Mouse (Mus musculus) lung, embryonic 16.5 days (tissue): ENCODE data around the gene Ppp2r2c. TPM values are rescaled to one million over a fixed set of nuclear protein-coding genes. Genes with fewer than 3 reads are reported as not detected.

Source experiments
- ATAC-seq: fragments of 200-750 bp; cut with Nextera tagmentation; 2 replicates; pipeline ENCODE4 v1.8.0; 2017; ENCODE audit warnings: low read depth, mild to moderate bottlenecking, moderate library complexity
- H3K27ac ChIP-seq: fragments of 300-500 bp; sonication (generic); 2 replicates; pipeline ENCODE4 v1.5.1; 2014; ENCODE audit warnings: mild to moderate bottlenecking, control low read depth, low read length
- H3K27me3 ChIP-seq: fragments of 300-500 bp; sonication (generic); 2 replicates; pipeline ENCODE4 v1.6.1; 2014; ENCODE audit warnings: low read depth, low read length, mixed read lengths; ENCODE audit not compliant: control insufficient read depth, insufficient read depth
- H3K36me3 ChIP-seq: fragments of 300-500 bp; sonication (generic); 2 replicates; pipeline ENCODE4 v1.6.1; 2014; ENCODE audit warnings: low read length; ENCODE audit not compliant: control insufficient read depth, insufficient read depth
- H3K4me1 ChIP-seq: fragments of 300-500 bp; sonication (generic); replicated peaks from 2 replicates; pipeline ENCODE4 v1.6.1; 2014; ENCODE audit warnings: low read length, mixed read lengths; ENCODE audit not compliant: control insufficient read depth, insufficient read depth
- H3K4me2 ChIP-seq: fragments of 300-500 bp; sonication (generic); 2 replicates; pipeline ENCODE4 v1.6.1; 2014; ENCODE audit warnings: low read depth, low read length, control low read depth
- H3K4me3 ChIP-seq: fragments of 300-500 bp; sonication (generic); 2 replicates; pipeline ENCODE4 v1.5.1; 2014; ENCODE audit warnings: mild to moderate bottlenecking, low read length, control low read depth
- H3K9ac ChIP-seq: fragments of 300-500 bp; sonication (generic); 2 replicates; pipeline ENCODE4 v1.6.1; 2014; ENCODE audit warnings: low read length, control low read depth
- H3K9me3 ChIP-seq: fragments of 300-500 bp; sonication (generic); 2 replicates; pipeline ENCODE4 v1.6.1; 2016; ENCODE audit warnings: low read length; ENCODE audit not compliant: control insufficient read depth
- WGBS: fragments of 180-500 bp; shearing (Covaris S2); extraction: QIAGEN DNeasy Blood & Tissue Kit; methylation state at CpG from one replicate; pipeline ENCODE4 v1.1.7; 2014; 5-methylcytosine and 5-hydroxymethylcytosine counted together
- polyA plus RNA-seq: library from polyadenylated mRNA; unstranded; fragments of >200 nt; fragmentation: Nextera tagmentation; extraction: Ambion mirVana; gene quantifications from 2 replicates; pipeline ENCODE4 v1.2.1, GENCODE M21; 2015

The Ppp2r2c gene
- polyA plus RNA-seq, 1 experiment from 2014 or later, result 0.10 TPM

GRCm38 (mm10) chr5:36945102-36945701, 76.9 kb downstream of the Ppp2r2c start:
- WGBS, result 37% methylated on average over 8 of the region's 8 CpGs
- ATAC-seq, result no peak
- no peak overlapping the region for H3K4me2 ChIP-seq
- H3K27ac ChIP-seq, result no peak overlapping the region
- H3K4me1 ChIP-seq, result no peaks in the 10 kb centered on the region
- no peaks in the 10 kb centered on the region for H3K27me3 ChIP-seq
- H3K9me3 ChIP-seq, result no peaks in the 10 kb centered on the region
- H3K9ac ChIP-seq, result no peak overlapping the region
- H3K36me3 ChIP-seq, result no peaks in the 10 kb centered on the region
- H3K4me3 ChIP-seq, result no peak overlapping the region

- no peak overlapping the region for H3K9ac ChIP-seq
- no peaks in the 10 kb centered on the region for H3K4me1 ChIP-seq
- ATAC-seq, result no peak
- no peaks in the 10 kb centered on the region for H3K36me3 ChIP-seq
- H3K27ac ChIP-seq, result no peak overlapping the region
- 63% methylated on average over 2 of the region's 2 CpGs for WGBS
- no peaks in the 10 kb centered on the region for H3K27me3 ChIP-seq
- no peaks in the 10 kb centered on the region for H3K9me3 ChIP-seq
- no peak overlapping the region for H3K4me2 ChIP-seq
- H3K4me3 ChIP-seq, result no peak overlapping the region
Observed at GRCm38 (mm10) chr5:36945713-36946112, 77.4 kb downstream of the Ppp2r2c start.

DNA sequence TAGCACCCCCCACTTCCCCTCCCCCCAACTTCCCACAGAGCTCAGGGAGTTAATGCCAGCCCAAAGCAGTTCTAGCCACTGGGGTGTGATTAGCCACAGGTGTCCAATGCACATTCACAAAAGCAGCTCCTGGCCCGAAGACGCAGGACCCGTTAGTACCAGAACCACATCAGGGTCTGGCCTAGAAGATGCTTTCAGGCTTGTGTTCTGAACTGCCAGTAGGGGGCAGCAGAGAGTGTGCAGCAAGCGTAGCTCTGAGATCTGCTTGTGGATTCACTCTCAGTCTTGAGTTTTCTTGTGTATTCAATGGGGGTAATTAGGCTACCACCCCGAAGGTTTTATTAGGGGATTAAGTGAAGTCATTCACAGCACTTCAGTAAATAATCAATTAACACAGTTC, 78.1 kb downstream of the Ppp2r2c start:
- no peaks in the 10 kb centered on the region for H3K27me3 ChIP-seq
- ATAC-seq, result no peak
- H3K9me3 ChIP-seq, result no peaks in the 10 kb centered on the region
- 8% methylated on average over 5 of the region's 5 CpGs for WGBS
- no peak overlapping the region for H3K9ac ChIP-seq
- no peaks in the 10 kb centered on the region for H3K36me3 ChIP-seq
- H3K4me3 ChIP-seq, result no peak overlapping the region
- no peak overlapping the region for H3K27ac ChIP-seq
- no peaks in the 10 kb centered on the region for H3K4me1 ChIP-seq
- no peak overlapping the region for H3K4me2 ChIP-seq

GRCm38 (mm10) chr5:36948831-36949230, 80.5 kb downstream of the Ppp2r2c start:
- ATAC-seq, result no peak
- H3K27me3 ChIP-seq, result no peaks in the 10 kb centered on the region
- H3K4me1 ChIP-seq, result no peaks in the 10 kb centered on the region
- WGBS, result 6% methylated on average over 3 of the region's 3 CpGs
- H3K36me3 ChIP-seq, result no peaks in the 10 kb centered on the region
- no peak overlapping the region for H3K27ac ChIP-seq
- H3K4me3 ChIP-seq, result no peak overlapping the region
- H3K4me2 ChIP-seq, result no peak overlapping the region
- H3K9me3 ChIP-seq, result no peaks in the 10 kb centered on the region
- H3K9ac ChIP-seq, result no peak overlapping the region

GRCm38 (mm10) chr5:36950871-36951270, 82.6 kb downstream of the Ppp2r2c start:
- Histone ChIP-seq H3K9me3 (no peaks in the 10 kb centered on the region), H3K27ac (no peak overlapping the region), H3K4me3 (no peak overlapping the region), H3K27me3 (no peaks in the 10 kb centered on the region), H3K9ac (no peak overlapping the region), H3K4me2 (no peak overlapping the region), H3K36me3 (no peaks in the 10 kb centered on the region), H3K4me1 (no peaks in the 10 kb centered on the region)
- ATAC-seq, result no peak
- 43% methylated on average over 2 of the region's 2 CpGs for WGBS

DNA sequence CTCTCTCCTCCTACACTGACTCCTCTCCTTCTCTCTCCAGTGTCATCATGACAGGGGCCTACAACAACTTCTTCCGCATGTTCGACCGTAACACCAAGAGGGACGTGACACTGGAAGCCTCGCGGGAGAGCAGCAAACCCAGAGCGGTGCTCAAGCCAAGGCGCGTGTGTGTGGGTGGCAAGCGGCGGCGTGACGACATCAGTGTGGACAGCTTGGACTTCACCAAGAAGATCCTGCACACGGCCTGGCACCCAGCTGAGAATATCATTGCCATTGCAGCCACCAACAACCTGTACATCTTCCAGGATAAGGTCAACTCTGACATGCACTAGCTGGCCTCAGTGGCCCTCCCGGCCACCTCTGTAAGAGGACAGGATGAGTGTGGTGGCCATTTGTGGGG, 84.0 kb downstream of the Ppp2r2c start:
- 90% methylated on average over 15 of the region's 15 CpGs for WGBS
- Histone ChIP-seq H3K4me2 (no peak overlapping the region), H3K4me1 (no peaks in the 10 kb centered on the region), H3K36me3 (no peaks in the 10 kb centered on the region), H3K9ac (no peak overlapping the region), H3K27me3 (no peaks in the 10 kb centered on the region), H3K4me3 (no peak overlapping the region), H3K27ac (no peak overlapping the region), H3K9me3 (no peaks in the 10 kb centered on the region)
- ATAC-seq, result no peak

DNA sequence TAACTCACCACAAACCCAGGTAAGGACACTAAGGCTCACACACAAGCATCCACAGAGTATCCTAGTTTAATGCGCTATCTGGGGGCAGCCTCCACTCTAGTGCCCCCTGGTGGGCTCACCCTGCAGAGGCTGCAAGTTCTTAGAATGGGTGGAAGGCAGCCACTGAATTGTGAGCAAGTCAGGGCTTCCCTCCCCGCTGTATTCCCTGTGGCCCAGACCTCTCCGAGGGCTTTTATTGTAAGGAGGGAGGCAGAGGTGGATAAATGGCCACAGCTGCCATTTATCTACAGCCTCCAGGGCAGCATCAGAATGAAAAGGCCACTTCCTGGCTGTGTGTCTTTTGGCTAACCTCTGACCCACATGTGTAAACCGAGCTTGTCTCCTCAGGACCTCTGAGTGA, 87.1 kb downstream of the Ppp2r2c start:
- Histone ChIP-seq H3K4me3 (no peak overlapping the region), H3K36me3 (no peaks in the 10 kb centered on the region), H3K4me2 (no peak overlapping the region), H3K27ac (no peak overlapping the region), H3K9me3 (no peaks in the 10 kb centered on the region), H3K27me3 (no peaks in the 10 kb centered on the region), H3K4me1 (no peaks in the 10 kb centered on the region), H3K9ac (no peak overlapping the region)
- 17% methylated on average over 4 of the region's 4 CpGs for WGBS
- no peak for ATAC-seq

DNA sequence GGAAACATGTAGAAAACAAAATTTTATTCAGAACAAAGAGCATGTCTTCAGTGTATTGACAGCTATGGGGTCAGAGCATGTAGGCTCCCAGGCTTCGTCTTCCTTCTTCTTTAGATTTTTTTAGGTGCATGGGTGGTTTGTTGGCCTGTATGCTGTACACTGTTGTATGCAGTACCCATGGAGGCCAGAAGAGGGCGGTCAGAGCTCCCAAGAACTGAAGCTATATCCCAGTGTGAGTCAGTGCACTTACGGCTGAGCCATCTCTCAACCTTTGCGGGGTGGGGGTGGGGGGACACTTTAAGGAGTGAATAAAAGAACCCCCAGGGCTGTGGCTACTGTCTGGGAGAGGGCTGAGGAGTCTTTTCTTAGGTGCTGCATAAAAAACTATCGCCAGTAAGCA, 90.5 kb downstream of the Ppp2r2c start:
- Histone ChIP-seq H3K36me3 (no peaks in the 10 kb centered on the region), H3K4me3 (no peak overlapping the region), H3K4me2 (no peak overlapping the region), H3K27me3 (no peaks in the 10 kb centered on the region), H3K9me3 (no peaks in the 10 kb centered on the region), H3K4me1 (no peaks in the 10 kb centered on the region), H3K9ac (no peak overlapping the region), H3K27ac (no peak overlapping the region)
- no peak for ATAC-seq
- WGBS, result 24% methylated on average over 5 of the region's 5 CpGs

DNA sequence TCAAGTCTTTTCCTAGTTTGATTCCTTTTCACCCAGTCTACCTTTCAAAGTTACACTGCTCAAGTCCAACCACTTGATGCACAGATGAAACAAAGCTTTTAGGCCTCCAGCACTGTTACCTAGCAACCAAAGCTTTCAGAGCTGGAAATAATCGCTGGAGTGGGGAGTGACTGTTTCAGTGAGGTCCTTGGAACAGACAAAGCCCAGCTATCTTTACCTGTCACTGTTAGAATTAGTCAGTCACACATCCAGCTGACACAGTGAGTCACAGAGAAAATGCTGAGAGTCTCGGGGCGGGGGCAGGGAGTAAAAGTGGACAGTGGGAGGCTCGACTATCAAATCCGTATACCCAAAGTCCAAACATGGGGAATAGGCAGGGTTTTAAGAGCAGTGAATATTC, 92.2 kb downstream of the Ppp2r2c start:
- no peak overlapping the region for H3K27ac ChIP-seq
- 32% methylated on average over 5 of the region's 5 CpGs for WGBS

DNA sequence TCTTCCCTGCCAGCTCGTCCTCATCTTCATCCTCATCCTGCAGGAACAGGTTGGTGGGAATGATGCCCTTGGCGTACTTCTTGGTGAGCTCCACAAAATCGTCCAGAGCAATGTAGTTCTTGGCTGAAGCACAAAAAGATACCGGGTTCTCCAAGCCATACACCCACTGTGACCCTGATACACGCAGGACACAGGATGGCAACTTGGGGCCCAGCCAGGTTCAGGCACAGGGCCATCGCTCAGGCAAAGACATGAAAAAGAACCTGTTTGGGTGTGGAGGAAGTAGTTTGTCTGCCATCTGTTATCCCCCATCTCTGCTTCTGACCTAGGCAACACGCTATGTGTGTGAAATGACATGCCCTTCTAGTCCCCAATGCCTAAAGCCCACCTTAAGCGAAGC, 103.3 kb downstream of the Ppp2r2c start:
- no peak overlapping the region for H3K4me3 ChIP-seq
- peaks cover 30% of the 10 kb centered on the region for H3K36me3 ChIP-seq
- no peaks in the 10 kb centered on the region for H3K4me1 ChIP-seq
- ATAC-seq, result no peak
- no peak overlapping the region for H3K4me2 ChIP-seq
- 87% methylated on average over 8 of the region's 8 CpGs for WGBS
- H3K27ac ChIP-seq, result no peak overlapping the region
- no peaks in the 10 kb centered on the region for H3K9me3 ChIP-seq
- H3K9ac ChIP-seq, result no peak overlapping the region
- no peaks in the 10 kb centered on the region for H3K27me3 ChIP-seq

More for the DNA sequence above, 92.2 kb downstream of the Ppp2r2c start:
- Histone ChIP-seq H3K36me3 (no peaks in the 10 kb centered on the region), H3K4me3 (no peak overlapping the region), H3K9me3 (no peaks in the 10 kb centered on the region), H3K4me1 (no peaks in the 10 kb centered on the region), H3K27me3 (no peaks in the 10 kb centered on the region), H3K4me2 (no peak overlapping the region), H3K9ac (no peak overlapping the region)
- ATAC-seq, result no peak
